Mouse (Mus musculus) heart, embryonic 11.5 days (tissue): ENCODE data around the gene Neurl4. TPM values are rescaled to one million over a fixed set of nuclear protein-coding genes. Genes with fewer than 3 reads are reported as not detected.

Source experiments
- ATAC-seq: fragments of 200-750 bp; cut with Nextera tagmentation; replicated peaks from 2 replicates; pipeline ENCODE4 v1.8.0; 2017; ENCODE audit warnings: moderate library complexity; ENCODE audit not compliant: insufficient number of reproducible peaks, low FRiP score, low TSS enrichment
- H3K27ac ChIP-seq: fragments of 300-500 bp; sonication (generic); 2 replicates; pipeline ENCODE4 v1.5.1; 2014; ENCODE audit warnings: mild to moderate bottlenecking, low read depth, low read length
- H3K27me3 ChIP-seq: fragments of 300-500 bp; sonication (generic); 2 replicates; pipeline ENCODE4 v1.6.1; 2014; ENCODE audit warnings: mild to moderate bottlenecking, low read length, mixed read lengths; ENCODE audit not compliant: control insufficient read depth, insufficient read depth
- H3K36me3 ChIP-seq: fragments of 300-500 bp; sonication (generic); 2 replicates; pipeline ENCODE4 v1.6.1; 2014; ENCODE audit warnings: mild to moderate bottlenecking, low read length, moderate library complexity, mixed read lengths; ENCODE audit not compliant: control insufficient read depth, insufficient read depth
- H3K4me1 ChIP-seq: fragments of 300-500 bp; sonication (generic); 2 replicates; pipeline ENCODE4 v1.6.1; 2014; ENCODE audit warnings: low read length; ENCODE audit not compliant: control insufficient read depth, insufficient read depth
- H3K4me2 ChIP-seq: fragments of 300-500 bp; sonication (generic); 2 replicates; pipeline ENCODE4 v1.6.1; 2014; ENCODE audit warnings: mild to moderate bottlenecking, moderate library complexity
- H3K4me3 ChIP-seq: fragments of 300-500 bp; sonication (generic); 2 replicates; pipeline ENCODE4 v1.5.1; 2014; ENCODE audit warnings: low read depth, low read length
- H3K9ac ChIP-seq: fragments of 300-500 bp; sonication (generic); 2 replicates; pipeline ENCODE4 v1.6.1; 2014; ENCODE audit warnings: mild to moderate bottlenecking, low read depth, low read length, moderate library complexity
- H3K9me3 ChIP-seq: fragments of 300-500 bp; sonication (generic); replicated peaks from 2 replicates; pipeline ENCODE4 v1.6.1; 2016; ENCODE audit warnings: low read length; ENCODE audit not compliant: control insufficient read depth
- WGBS: fragments of 180-500 bp; shearing (Covaris S2); extraction: QIAGEN DNeasy Blood & Tissue Kit; methylation state at CpG from one replicate; pipeline ENCODE4 v1.1.7; 2014; ENCODE audit not compliant: insufficient replicate concordance; 5-methylcytosine and 5-hydroxymethylcytosine counted together
- polyA plus RNA-seq: library from polyadenylated mRNA; unstranded; fragments of >200 nt; fragmentation: Nextera tagmentation; extraction: Ambion mirVana; gene quantifications from 2 replicates; pipeline ENCODE4 v1.2.1, GENCODE M21; 2014

Gene Neurl4
- polyA plus RNA-seq, 1 experiment from 2014 or later, result 9.3 TPM

DNA sequence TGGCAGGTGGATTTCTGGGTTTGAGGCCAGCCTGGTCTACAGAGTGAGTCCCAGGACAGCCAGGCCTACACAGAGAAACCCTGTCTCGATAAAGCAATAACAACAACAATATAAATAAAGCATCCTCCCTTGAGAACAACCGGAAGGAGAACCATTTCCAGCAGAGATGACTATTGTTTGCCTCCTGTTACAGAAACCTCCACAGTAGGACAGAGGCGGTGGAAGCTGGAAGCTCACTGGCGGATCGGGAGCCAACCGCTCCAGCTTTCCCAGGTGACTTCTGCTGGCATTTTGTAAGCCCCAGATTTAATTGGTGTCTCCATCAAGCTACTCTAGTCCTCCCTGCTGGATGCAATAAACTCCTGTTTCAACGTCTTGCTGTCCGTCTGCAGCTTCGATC is 35.3 kb upstream of the Neurl4 start:
- Histone ChIP-seq H3K9me3 (no peaks in the 10 kb centered on the region), H3K36me3 (no peaks in the 10 kb centered on the region), H3K4me1 (peaks cover 4% of the 10 kb centered on the region; the same call in 1 of the 2 replicates), H3K27me3 (0 out of 2 replicates have a peak, but pooled peaks cover 2% of the 10 kb centered on the region), H3K4me2 (no peak overlapping the region), H3K9ac (no peak overlapping the region), H3K27ac (no peak overlapping the region), H3K4me3 (no peak overlapping the region)
- 87% methylated on average over 9 of the region's 9 CpGs for WGBS
- ATAC-seq, result no peak

DNA sequence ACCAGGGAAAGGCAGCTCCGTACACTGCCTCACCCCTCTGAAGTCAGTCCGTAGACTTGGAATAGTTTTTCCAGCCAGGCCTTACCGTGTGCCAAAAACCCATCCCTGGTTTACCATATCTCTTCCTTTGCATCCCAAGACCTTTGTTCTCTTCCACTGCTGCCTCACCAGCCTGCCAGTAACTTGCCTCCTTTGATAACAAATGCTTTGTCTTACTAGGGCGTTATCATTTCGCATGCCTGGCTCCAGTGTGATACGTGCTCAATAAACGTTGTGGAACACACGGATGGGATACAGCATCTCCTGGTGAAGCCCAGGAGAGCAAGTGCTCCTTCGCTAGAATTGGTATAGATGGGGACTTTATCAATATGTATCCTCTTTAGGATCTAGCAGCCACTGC is 33.5 kb upstream of the Neurl4 start:
- H3K4me2 ChIP-seq, result no peak overlapping the region
- no peak overlapping the region for H3K4me3 ChIP-seq
- no peaks in the 10 kb centered on the region for H3K9me3 ChIP-seq
- H3K9ac ChIP-seq, result no peak overlapping the region
- no peaks in the 10 kb centered on the region for H3K36me3 ChIP-seq
- no peak overlapping the region for H3K27ac ChIP-seq
- H3K4me1 ChIP-seq, result peaks cover 4% of the 10 kb centered on the region; the same call in 1 of the 2 replicates
- 0 out of 2 replicates have a peak, but pooled peaks cover 2% of the 10 kb centered on the region for H3K27me3 ChIP-seq
- no peak for ATAC-seq
- WGBS, result 41% methylated on average over 9 of the region's 9 CpGs

GRCm38 (mm10) chr11:69870289-69871069 is 30.4 kb upstream of the Neurl4 start:
- Histone ChIP-seq H3K4me2 (no peak overlapping the region), H3K27me3 (0 out of 2 replicates have a peak, but pooled peaks cover 2% of the 10 kb centered on the region), H3K36me3 (no peaks in the 10 kb centered on the region), H3K9me3 (no peaks in the 10 kb centered on the region), H3K9ac (no peak overlapping the region), H3K4me3 (no peak overlapping the region), H3K4me1 (no peaks in the 10 kb centered on the region), H3K27ac (no peak overlapping the region)
- WGBS, result 89% methylated on average over 2 of the region's 2 CpGs
- ATAC-seq, result no peak

DNA sequence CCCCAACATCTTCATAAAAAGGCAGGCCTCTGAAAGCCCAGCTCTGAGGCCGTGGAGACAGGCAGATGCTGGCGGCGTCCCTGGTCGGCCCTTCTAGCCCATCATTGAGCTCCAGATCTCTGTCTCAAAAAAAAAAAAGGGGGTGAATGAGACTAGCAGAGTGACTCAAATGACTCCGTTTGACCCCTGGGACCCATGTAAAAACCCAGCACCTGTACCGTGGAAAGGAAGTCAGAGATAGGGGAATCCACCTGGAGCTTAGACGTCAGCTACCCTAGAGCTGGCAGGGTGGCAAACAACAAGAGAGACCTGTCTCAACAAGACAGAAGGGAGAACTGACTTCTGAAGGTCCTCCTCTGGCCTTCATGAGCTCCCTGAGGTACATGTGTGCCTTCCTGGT is 29.1 kb upstream of the Neurl4 start:
- no peaks in the 10 kb centered on the region for H3K9me3 ChIP-seq
- H3K4me3 ChIP-seq, result no peak overlapping the region
- no peaks in the 10 kb centered on the region; the same call in 1 of the 2 replicates for H3K4me1 ChIP-seq
- no peaks in the 10 kb centered on the region for H3K36me3 ChIP-seq
- ATAC-seq, result no peak
- WGBS, result 81% methylated on average over 7 of the region's 7 CpGs
- no peaks in the 10 kb centered on the region for H3K27me3 ChIP-seq
- H3K4me2 ChIP-seq, result no peak overlapping the region
- H3K27ac ChIP-seq, result no peak overlapping the region
- no peak overlapping the region for H3K9ac ChIP-seq

DNA sequence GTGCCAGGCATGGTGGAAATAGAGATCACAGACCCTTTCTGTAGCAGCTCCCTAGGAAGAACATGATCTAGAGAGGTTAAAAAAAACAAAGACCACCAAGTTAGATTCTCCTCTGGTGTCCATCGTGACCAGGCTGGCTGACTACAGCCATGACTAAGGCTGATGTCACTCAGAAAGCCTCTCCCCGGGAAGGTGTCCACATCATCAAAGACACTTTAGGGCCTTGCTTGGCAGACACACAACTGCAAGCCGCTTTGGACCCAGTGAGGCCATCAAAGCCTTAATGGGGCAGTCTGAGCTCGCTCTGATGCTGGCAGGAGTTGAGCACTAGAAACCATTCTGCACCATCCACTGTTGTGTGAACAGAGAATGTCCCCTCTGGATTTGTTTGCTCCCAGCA is 28.4 kb upstream of the Neurl4 start:
- no peak for ATAC-seq
- H3K9ac ChIP-seq, result no peak overlapping the region
- no peaks in the 10 kb centered on the region for H3K27me3 ChIP-seq
- H3K9me3 ChIP-seq, result no peaks in the 10 kb centered on the region
- no peak overlapping the region for H3K27ac ChIP-seq
- 75% methylated on average over 4 of the region's 4 CpGs for WGBS
- H3K4me2 ChIP-seq, result no peak overlapping the region
- no peaks in the 10 kb centered on the region for H3K36me3 ChIP-seq
- no peak overlapping the region for H3K4me3 ChIP-seq
- no peaks in the 10 kb centered on the region; the same call in 1 of the 2 replicates for H3K4me1 ChIP-seq

DNA sequence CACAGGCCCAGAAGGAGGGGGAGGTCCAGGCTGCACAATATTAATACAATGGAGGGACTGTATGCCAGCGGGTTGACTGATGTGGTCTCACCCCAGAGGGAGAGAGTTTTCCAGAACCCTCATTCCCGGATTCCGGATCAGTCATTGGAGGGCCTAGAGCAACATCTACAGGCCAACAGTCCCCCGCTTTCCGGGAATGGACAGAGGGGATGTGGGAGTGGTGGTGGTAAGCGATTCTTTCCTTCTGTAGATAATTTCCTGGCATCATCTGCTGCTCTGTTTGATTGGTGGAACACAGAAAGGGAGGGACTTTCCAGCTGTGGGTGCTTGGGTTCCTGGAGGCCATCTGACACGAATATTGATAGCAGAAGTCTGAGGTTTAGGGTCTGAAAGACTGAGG is 24.7 kb upstream of the Neurl4 start:
- WGBS, result 48% methylated on average over 7 of the region's 7 CpGs

GRCm38 (mm10) chr11:69876867-69877266 is 24.0 kb upstream of the Neurl4 start:
- Histone ChIP-seq H3K9ac (0 out of 2 replicates have a peak overlapping the region, but pooled peaks have one; percentile 4), H3K36me3 (no peaks in the 10 kb centered on the region), H3K4me3 (no peak overlapping the region), H3K27ac (peak overlapping the region; percentile 41; the same call in 1 of the 2 replicates), H3K27me3 (no peaks in the 10 kb centered on the region), H3K9me3 (no peaks in the 10 kb centered on the region), H3K4me1 (peaks cover 17% of the 10 kb centered on the region), H3K4me2 (peak overlapping the region; percentile 44)
- ATAC-seq, result no peak
- 5% methylated on average over 12 of the region's 12 CpGs for WGBS

More for the DNA sequence above, 24.7 kb upstream of the Neurl4 start:
- Histone ChIP-seq H3K36me3 (no peaks in the 10 kb centered on the region), H3K9ac (no peak overlapping the region), H3K4me3 (no peak overlapping the region), H3K9me3 (no peaks in the 10 kb centered on the region), H3K4me1 (peaks cover 14% of the 10 kb centered on the region), H3K4me2 (peak overlapping the region; percentile 44), H3K27me3 (no peaks in the 10 kb centered on the region), H3K27ac (peak overlapping the region; percentile 41; the same call in 1 of the 2 replicates)
- ATAC-seq, result no peak; the same call in 1 of the 2 replicates

GRCm38 (mm10) chr11:69877878-69878277 is 23.0 kb upstream of the Neurl4 start, which contains the start of gene Tmem95:
TSS of gene Tmem95 (minus strand) at chr11:69878018.
- no peak within 1 kb of the TSS for H3K4me3 ChIP-seq
- no peaks in the 10 kb centered on the region for H3K27me3 ChIP-seq
- peaks cover 18% of the 10 kb centered on the region for H3K4me1 ChIP-seq
- 0 out of 2 replicates have a peak within 1 kb of the TSS, but pooled peaks have one; percentile 4 for H3K9ac ChIP-seq
- no peaks in the 10 kb centered on the region for H3K36me3 ChIP-seq
- H3K27ac ChIP-seq, result no peak within 1 kb of the TSS
- peak within 1 kb of the TSS; percentile 79 for H3K4me2 ChIP-seq
- 84% methylated on average over 11 of the region's 11 CpGs for WGBS
- no peaks in the 10 kb centered on the region for H3K9me3 ChIP-seq
- no peak for ATAC-seq
